Mouse (Mus musculus): ENCODE results near the gene Med22. TPM values are rescaled to one million over a fixed set of nuclear protein-coding genes. Genes with fewer than 3 reads are reported as not detected.

The Med22 gene
- total and polyA plus RNA-seq, 3 experiments: 20.7 to 26.0 (median 26.0) TPM

DNA sequence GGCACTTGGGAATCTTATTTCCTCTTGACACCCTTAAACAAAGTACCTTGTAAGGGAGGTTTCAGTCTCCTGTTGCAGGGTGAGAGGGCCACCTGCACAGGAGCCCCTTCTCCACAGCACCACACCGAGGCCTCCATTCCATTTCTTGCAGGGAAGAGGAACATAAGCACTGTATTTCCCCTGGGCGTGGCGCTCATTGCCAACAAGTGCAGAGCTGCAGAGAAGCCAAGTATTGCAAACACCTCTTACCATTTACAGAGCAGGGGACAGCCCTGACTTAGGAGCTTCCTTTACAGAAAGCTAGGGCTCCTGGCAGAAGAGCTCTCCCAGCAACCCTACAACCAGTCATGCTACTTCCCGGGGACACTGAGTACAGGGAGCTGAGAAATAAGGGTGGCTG is 41.7 kb upstream of the Med22 start:
- intact Hi-C loops (cut with DNase I): no loop called here
- Histone ChIP-seq H3K27me3 (ENCODE audit: control insufficient read depth, insufficient read depth, low read length) (no peaks in the 10 kb centered on the region), H3K79me2 (replicated peaks; ENCODE audit: control insufficient read depth, insufficient read depth, low read length) (no peaks in the 10 kb centered on the region), H3K4me3 (no peak overlapping the region), H3K36me3 (ENCODE audit: control insufficient read depth, insufficient read depth, low read length) (no peaks in the 10 kb centered on the region), H3K9ac (ENCODE audit: low read depth, low read length) (no peak overlapping the region), H3K27ac (no peak overlapping the region), H3K4me1 (ENCODE audit: control insufficient read depth, insufficient read depth, low read length) (no peaks in the 10 kb centered on the region)
- no peak for DNase-seq
- 90% methylated on average over 4 of the region's 4 CpGs for WGBS
- TF ChIP-seq EP300 (IDR thresholded peaks at IDR 0.05; ENCODE audit: insufficient read depth, low read depth, low read length): no peak
- no peak for TF ChIP-seq POLR2A (IDR thresholded peaks at IDR 0.05; ENCODE audit: insufficient read depth, low read depth, low read length)
- no peak for TF ChIP-seq CTCF (IDR thresholded peaks at IDR 0.05)

DNA sequence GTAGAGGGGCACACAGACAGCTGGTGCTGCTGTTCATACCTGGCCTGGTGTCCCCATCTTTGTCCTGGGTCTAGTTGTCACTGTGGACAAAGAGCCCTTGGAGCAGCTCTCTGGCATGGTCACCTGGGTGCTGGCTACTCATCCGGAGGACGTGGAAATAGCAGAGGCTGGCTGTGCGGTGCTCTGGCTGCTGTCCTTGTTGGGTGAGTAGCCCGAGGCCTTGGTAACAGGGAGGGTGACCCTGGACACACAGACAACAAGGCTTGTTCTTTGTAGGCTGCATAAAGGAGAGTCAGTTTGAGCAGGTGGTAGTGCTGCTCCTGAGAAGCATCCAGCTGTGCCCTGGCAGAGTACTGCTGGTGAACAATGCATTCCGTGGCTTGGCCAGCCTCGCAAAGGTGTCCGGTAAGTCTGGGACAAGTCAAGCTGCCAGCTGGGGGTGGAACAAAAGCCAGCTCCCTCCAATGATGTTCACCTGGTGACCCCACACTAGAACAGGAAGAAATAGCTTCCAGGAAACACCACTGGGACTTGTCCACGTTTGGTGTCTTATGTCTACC is 40.9 kb upstream of the Med22 start:
- Histone ChIP-seq H3K27ac (no peak overlapping the region), H3K4me3 (no peak overlapping the region), H3K79me2 (replicated peaks; ENCODE audit: control insufficient read depth, insufficient read depth, low read length) (no peaks in the 10 kb centered on the region), H3K4me1 (ENCODE audit: control insufficient read depth, insufficient read depth, low read length) (no peaks in the 10 kb centered on the region), H3K9ac (ENCODE audit: low read depth, low read length) (no peak overlapping the region), H3K27me3 (ENCODE audit: control insufficient read depth, insufficient read depth, low read length) (no peaks in the 10 kb centered on the region), H3K36me3 (ENCODE audit: control insufficient read depth, insufficient read depth, low read length) (no peaks in the 10 kb centered on the region)
- no peak for DNase-seq
- WGBS: 79% methylated on average over 8 of the region's 8 CpGs
- TF ChIP-seq CTCF (IDR thresholded peaks at IDR 0.05) (no peak), EP300 (IDR thresholded peaks at IDR 0.05; ENCODE audit: insufficient read depth, low read depth, low read length) (no peak), POLR2A (IDR thresholded peaks at IDR 0.05; ENCODE audit: insufficient read depth, low read depth, low read length) (no peak)
- intact Hi-C loops (cut with DNase I): no loop called here

DNA sequence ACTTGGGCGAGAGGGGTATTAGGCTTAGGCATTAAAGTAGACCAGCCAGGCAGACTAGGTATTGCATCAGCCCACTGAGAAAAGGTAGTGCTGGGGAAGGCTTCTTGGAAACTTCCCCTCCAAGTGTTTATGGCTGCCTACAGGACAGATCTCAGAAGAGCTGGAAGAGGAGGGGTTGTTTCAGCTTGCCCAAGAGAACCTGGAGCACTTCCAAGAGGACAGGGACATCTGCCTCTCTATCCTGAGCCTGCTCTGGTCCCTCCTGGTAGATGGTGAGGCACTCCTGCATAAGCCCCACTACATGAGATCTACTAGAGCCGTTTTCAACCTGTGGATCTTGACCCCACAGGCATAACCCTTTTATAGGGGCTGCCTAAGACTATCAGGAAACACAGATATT is 39.9 kb upstream of the Med22 start:
- H3K9ac ChIP-seq (ENCODE audit: low read depth, low read length): no peak overlapping the region
- H3K36me3 ChIP-seq (ENCODE audit: control insufficient read depth, insufficient read depth, low read length): no peaks in the 10 kb centered on the region
- no peaks in the 10 kb centered on the region for H3K27me3 ChIP-seq (ENCODE audit: control insufficient read depth, insufficient read depth, low read length)
- DNase-seq: no peak
- 90% methylated on average over 2 of the region's 2 CpGs for WGBS
- intact Hi-C loops (cut with DNase I): no loop called here
- H3K4me1 ChIP-seq (ENCODE audit: control insufficient read depth, insufficient read depth, low read length): no peaks in the 10 kb centered on the region
- H3K27ac ChIP-seq: no peak overlapping the region
- H3K4me3 ChIP-seq: no peak overlapping the region
- TF ChIP-seq POLR2A (IDR thresholded peaks at IDR 0.05; ENCODE audit: insufficient read depth, low read depth, low read length) (no peak), CTCF (IDR thresholded peaks at IDR 0.05) (no peak), EP300 (IDR thresholded peaks at IDR 0.05; ENCODE audit: insufficient read depth, low read depth, low read length) (no peak)
- H3K79me2 ChIP-seq (replicated peaks; ENCODE audit: control insufficient read depth, insufficient read depth, low read length): no peaks in the 10 kb centered on the region

DNA sequence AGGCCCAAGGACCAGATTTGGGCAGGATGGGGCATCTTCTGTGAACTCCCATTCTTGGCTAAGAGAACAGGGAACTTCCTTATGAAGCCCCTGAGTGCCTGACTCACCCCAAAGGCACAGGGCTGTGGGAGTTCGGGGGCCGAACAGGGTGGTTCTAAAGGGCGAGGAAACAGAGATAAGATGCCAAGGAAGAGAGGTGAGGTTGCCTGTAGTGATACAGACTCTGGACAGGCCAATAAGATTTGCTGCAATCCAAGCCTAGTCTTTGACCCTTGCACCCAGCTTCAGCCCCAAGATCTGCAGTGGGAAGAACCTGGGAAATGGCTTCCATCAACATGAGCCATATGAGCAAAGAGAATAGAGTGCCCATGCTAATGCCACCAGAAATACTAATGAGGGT is 32.8 kb upstream of the Med22 start:
- TF ChIP-seq EP300 (IDR thresholded peaks at IDR 0.05; ENCODE audit: insufficient read depth, low read depth, low read length): no peak
- no peak for TF ChIP-seq CTCF (IDR thresholded peaks at IDR 0.05)
- TF ChIP-seq POLR2A (IDR thresholded peaks at IDR 0.05; ENCODE audit: insufficient read depth, low read depth, low read length): no peak
- Histone ChIP-seq H3K36me3 (ENCODE audit: control insufficient read depth, insufficient read depth, low read length) (no peaks in the 10 kb centered on the region), H3K27ac (no peak overlapping the region), H3K4me1 (ENCODE audit: control insufficient read depth, insufficient read depth, low read length) (no peaks in the 10 kb centered on the region), H3K27me3 (ENCODE audit: control insufficient read depth, insufficient read depth, low read length) (no peaks in the 10 kb centered on the region), H3K9ac (ENCODE audit: low read depth, low read length) (no peak overlapping the region), H3K4me3 (no peak overlapping the region), H3K79me2 (replicated peaks; ENCODE audit: control insufficient read depth, insufficient read depth, low read length) (no peaks in the 10 kb centered on the region)
- WGBS: 73% methylated on average over 3 of the region's 3 CpGs
- intact Hi-C loops (cut with DNase I): no loop called here
- no peak for DNase-seq

DNA sequence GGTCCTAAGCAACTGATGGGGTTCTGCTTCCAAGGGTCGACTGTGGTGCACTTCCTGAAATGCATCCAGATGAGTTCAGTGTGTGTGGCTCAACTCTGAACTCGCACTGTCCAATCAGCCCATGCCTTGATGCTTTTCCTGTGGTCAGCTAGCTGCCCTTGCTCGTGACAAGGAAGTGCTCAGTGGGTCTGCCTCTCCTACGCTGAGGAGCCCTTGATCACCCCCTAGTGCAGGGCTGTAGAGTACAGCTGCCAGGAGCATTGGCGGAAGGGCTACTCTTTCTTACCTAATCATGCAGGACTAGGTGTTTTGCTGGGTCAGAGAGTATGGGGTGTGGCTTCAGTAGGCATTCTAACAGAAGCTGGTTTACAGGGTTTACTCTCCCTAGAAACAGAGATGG is 31.1 kb upstream of the Med22 start:
- DNase-seq: no peak
- Histone ChIP-seq H3K27me3 (ENCODE audit: control insufficient read depth, insufficient read depth, low read length) (no peaks in the 10 kb centered on the region), H3K27ac (no peak overlapping the region), H3K9ac (ENCODE audit: low read depth, low read length) (no peak overlapping the region), H3K36me3 (ENCODE audit: control insufficient read depth, insufficient read depth, low read length) (no peaks in the 10 kb centered on the region), H3K4me3 (no peak overlapping the region), H3K4me1 (ENCODE audit: control insufficient read depth, insufficient read depth, low read length) (no peaks in the 10 kb centered on the region), H3K79me2 (replicated peaks; ENCODE audit: control insufficient read depth, insufficient read depth, low read length) (no peaks in the 10 kb centered on the region)
- intact Hi-C loops (cut with DNase I): no loop called here
- TF ChIP-seq EP300 (IDR thresholded peaks at IDR 0.05; ENCODE audit: insufficient read depth, low read depth, low read length): no peak
- TF ChIP-seq CTCF (IDR thresholded peaks at IDR 0.05): peak; percentile 7; the same call in 1 of the 2 replicates
- TF ChIP-seq POLR2A (IDR thresholded peaks at IDR 0.05; ENCODE audit: insufficient read depth, low read depth, low read length): no peak
- WGBS: 27% methylated on average over 5 of the region's 5 CpGs

DNA sequence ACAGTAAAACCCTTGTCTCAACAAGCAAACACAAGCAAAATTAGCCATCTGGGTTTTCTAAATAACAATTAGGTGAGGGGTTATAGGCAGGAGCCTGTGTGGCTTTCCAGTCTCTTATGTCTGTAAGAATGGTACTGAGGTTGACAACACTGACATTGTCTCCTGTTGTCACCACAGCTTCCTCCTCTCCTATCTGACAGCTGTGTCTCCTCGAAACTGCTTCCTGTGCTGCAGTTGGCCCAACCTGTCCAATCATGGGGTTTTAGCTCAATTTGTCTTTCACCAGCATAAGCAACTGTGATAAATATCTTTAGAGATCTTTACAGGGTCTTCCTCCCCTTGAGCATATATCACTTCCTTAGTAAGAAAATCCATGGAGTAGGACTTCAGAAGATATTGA is 25.9 kb upstream of the Med22 start:
- no peak overlapping the region for H3K4me3 ChIP-seq
- intact Hi-C loops (cut with DNase I): loop anchor here (10.0 kb wide), 1 partner anchor 298 kb away; no protein-coding TSS in a partner anchor
- 34% methylated on average over 1 of the region's 1 CpGs for WGBS

More for the DNA sequence above, 25.9 kb upstream of the Med22 start:
- Histone ChIP-seq H3K36me3 (ENCODE audit: control insufficient read depth, insufficient read depth, low read length) (no peaks in the 10 kb centered on the region), H3K27ac (no peak overlapping the region), H3K9ac (ENCODE audit: low read depth, low read length) (no peak overlapping the region), H3K79me2 (replicated peaks; ENCODE audit: control insufficient read depth, insufficient read depth, low read length) (no peaks in the 10 kb centered on the region), H3K4me1 (ENCODE audit: control insufficient read depth, insufficient read depth, low read length) (no peaks in the 10 kb centered on the region), H3K27me3 (ENCODE audit: control insufficient read depth, insufficient read depth, low read length) (no peaks in the 10 kb centered on the region)
- no peak for DNase-seq
- TF ChIP-seq CTCF (IDR thresholded peaks at IDR 0.05) (no peak), POLR2A (IDR thresholded peaks at IDR 0.05; ENCODE audit: insufficient read depth, low read depth, low read length) (no peak)
